Mouse (Mus musculus) heart, postnatal 25 days (tissue): Measurements from ENCODE around the gene Satb1. TPM values are rescaled to one million over a fixed set of nuclear protein-coding genes. Genes with fewer than 3 reads are reported as not detected.

ENCODE experiments used
- DNase-seq: peaks from one replicate; pipeline ENCODE4 v3.0.0; 2022; ENCODE audit warnings: low spot score
- intact Hi-C: fragments of 180-260 bp; cut with DNase I; formaldehyde crosslinking; loops from one replicate; pipeline ENCODE4 v1.15.1; 2025
- total RNA-seq, 2 experiments: library from RNA; stranded (reverse); gene quantifications; 2 replicates each; pipeline ENCODE4 v1.2.3; 2021

Satb1 gene
- total RNA-seq, 2 experiments from 2014 or later, result 24.0 to 24.5 TPM

DNA sequence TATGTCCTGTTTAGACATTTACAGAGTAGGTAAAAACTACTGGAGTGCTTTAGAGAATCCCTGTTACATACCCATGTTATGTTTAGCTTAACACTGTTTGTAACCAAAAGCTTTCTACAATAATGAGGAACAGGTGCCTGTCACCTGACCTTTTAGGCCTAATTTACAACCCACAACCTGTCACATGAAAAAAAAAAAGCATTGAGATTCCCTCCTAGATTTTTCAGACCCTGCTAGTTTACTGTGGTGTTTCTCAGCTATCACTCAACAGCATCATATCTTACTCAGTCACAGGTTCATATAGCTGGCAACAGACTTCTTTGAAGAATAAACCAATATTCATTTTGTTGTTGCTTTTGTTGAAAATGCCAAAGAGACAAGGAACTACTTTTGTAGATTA is 3.7 kb downstream of the Satb1 start:
- intact Hi-C loops, result no loop called here
- no peak for DNase-seq

- no peak for DNase-seq
- intact Hi-C loops, result no loop called here
These were observed 5.1 kb downstream of the Satb1 start for GRCm38 (mm10) chr17:51827922-51828410.

GRCm38 (mm10) chr17:51826461-51826860 is 6.6 kb downstream of the Satb1 start:
- DNase-seq, result no peak
- intact Hi-C loops, result no loop called here

- intact Hi-C loops, result no loop called here
- DNase-seq, result no peak
These were observed 18.8 kb downstream of the Satb1 start for GRCm38 (mm10) chr17:51814301-51814700.

GRCm38 (mm10) chr17:51813784-51814120 is 19.3 kb downstream of the Satb1 start:
- intact Hi-C loops, result loop anchor here (2.0 kb wide), 1 partner anchor 19 kb away; the partner anchor contains the start of gene Satb1
- DNase-seq, result no peak

GRCm38 (mm10) chr17:51812942-51813783 is 19.9 kb downstream of the Satb1 start:
- intact Hi-C loops, result loop anchor here (2.0 kb wide), 1 partner anchor 20 kb away; the partner anchor contains the start of gene Satb1
- DNase-seq, result no peak

DNA sequence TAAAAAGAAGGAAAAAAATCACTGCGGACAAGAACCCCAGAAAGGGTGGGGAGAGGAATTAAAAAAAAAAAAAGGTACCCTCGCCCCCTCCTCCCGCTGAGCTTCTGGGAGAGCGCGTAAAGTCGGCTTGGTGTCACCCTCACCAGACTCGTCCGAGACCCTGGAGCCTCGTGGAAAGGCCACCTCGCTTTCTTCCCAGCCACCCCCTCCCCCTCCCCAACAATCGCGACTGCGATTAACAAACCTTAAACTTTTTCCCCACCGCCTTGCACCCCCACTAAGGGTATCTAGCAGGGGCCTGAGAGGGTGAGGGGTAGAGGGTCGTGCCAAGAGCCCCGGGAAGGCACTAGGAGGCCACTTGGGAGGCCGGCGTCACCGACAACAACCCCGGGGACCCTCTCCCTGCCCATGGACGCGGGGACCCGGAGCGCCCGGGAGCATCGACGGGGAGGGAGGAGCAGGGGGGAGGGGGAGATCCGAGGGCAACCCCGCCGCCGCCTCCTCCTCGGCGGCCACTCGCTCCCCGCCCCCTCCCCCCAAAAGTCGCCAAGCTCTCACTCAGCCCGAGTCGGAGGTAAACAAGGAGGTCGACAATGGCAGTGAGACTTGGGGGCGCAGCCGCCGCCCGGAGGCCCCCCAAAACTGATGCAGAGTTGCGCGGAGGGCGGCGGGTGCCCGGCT is 20.7 kb downstream of the Satb1 start:
- intact Hi-C loops, result loop anchor here (2.0 kb wide), 1 partner anchor 20 kb away; the partner anchor contains the start of gene Satb1
- no peak for DNase-seq

DNA sequence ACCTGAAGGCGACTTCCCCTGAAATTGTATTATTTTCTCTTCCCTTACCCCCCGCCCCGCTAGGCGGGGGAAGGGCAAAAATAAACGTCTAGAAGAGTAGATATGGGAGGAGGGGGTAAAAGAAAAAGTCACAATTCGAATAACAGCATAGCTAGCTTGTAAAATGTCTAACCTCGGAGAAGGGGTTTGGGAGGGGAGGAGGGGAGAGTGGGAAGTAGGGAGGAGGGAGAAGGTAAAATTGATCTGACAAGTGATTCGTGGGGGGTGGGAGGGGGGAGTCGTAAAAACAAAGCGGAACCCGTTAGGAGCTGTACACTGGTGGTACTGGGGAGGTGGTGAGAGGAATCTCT is 21.2 kb downstream of the Satb1 start:
- intact Hi-C loops, result loop anchor here (2.0 kb wide), 1 partner anchor 21 kb away; the partner anchor contains the start of gene Satb1
- DNase-seq, result no peak

- intact Hi-C loops, result no loop called here
- DNase-seq, result no peak
These were observed 21.8 kb downstream of the Satb1 start for GRCm38 (mm10) chr17:51811086-51811868.

GRCm38 (mm10) chr17:51807429-51807828 is 25.7 kb downstream of the Satb1 start:
- intact Hi-C loops, result no loop called here

DNA sequence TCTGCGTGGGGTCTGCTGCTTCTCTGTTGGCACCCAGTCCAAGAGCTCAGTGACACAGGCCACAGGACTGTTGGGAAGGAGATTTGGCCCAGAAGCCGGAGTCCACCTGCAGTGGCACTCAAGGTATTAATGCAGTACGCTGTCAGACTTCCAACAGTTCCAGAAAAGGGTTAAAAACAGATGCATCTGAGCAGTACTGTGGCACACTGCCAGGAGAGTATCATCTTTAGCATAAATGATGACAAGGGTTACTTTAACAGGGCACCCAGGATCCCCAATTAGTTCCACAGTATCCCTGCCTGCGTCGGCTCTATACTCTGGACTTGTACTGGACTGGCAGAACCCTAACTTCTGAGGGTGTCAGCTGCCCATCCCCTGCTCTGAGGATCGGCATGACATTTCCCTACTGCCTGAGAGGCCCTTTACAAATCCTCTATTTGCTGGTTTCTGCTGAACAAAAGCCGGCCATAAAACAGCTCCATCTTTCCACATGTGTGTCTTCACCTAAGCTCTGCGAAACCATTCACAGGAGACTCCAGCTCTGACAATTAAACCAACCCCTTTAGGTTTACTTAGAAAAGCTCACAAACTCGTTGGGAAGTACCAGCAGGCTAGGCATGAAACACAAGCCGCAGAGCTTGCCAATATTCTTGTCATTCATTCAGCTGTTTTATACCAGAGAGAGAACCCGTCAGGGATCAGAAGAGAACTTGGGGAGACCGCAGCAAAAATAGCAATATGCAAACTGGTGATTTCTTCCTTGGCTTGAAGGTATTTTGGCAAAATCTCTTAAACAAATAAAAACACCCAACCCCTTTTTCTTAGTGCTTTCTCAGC is 26.7 kb downstream of the Satb1 start:
- no peak for DNase-seq
- intact Hi-C loops, result no loop called here

More at GRCm38 (mm10) chr17:51807429-51807828, 25.7 kb downstream of the Satb1 start:
- no peak for DNase-seq

DNA sequence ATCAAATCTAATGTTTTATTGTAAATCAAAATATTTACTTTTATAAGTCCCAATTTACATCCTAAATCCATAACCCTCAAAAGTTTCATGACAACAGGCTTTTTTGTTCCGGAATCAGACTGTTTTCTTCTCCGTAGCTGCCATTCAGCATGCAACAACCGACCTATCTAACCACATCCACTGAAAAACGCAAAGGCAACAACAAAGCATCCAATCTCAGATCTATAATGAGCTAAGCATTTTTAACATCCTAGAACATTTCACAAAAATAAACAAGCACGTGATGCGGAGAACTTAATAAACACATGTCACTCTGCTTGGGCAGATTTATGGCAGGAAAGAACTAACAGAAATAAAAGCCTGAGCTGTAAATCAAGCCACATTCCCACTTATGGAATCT is 32.9 kb downstream of the Satb1 start:
- intact Hi-C loops, result no loop called here
- DNase-seq, result no peak

- no peak for DNase-seq
- intact Hi-C loops, result no loop called here
These were observed 36.6 kb downstream of the Satb1 start for GRCm38 (mm10) chr17:51796459-51796858.

DNA sequence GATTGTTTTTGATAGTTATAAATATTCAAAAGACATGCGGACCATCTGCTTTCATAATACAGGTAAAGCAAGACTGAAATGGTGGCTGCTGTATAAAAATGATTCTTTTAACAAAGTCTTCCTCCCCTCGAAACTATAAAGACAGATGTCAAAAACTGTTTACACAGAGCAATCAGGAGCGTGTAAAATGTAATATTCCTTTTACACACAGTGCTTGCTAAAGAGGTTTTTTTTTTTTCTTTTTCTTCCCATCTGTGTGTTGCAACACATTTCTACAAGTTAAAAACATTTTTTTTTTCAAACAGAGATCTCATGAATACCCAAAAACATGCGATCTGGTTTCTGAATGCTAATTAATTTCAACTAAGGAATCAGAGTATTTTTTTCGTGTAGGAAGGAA is 41.9 kb downstream of the Satb1 start:
- no peak for DNase-seq
- intact Hi-C loops, result no loop called here

GRCm38 (mm10) chr17:51790387-51791060 is 42.6 kb downstream of the Satb1 start:
- intact Hi-C loops, result no loop called here
- DNase-seq, result no peak

- no peak for DNase-seq
- intact Hi-C loops, result no loop called here
These were observed 43.3 kb downstream of the Satb1 start for GRCm38 (mm10) chr17:51789777-51790176.

DNA sequence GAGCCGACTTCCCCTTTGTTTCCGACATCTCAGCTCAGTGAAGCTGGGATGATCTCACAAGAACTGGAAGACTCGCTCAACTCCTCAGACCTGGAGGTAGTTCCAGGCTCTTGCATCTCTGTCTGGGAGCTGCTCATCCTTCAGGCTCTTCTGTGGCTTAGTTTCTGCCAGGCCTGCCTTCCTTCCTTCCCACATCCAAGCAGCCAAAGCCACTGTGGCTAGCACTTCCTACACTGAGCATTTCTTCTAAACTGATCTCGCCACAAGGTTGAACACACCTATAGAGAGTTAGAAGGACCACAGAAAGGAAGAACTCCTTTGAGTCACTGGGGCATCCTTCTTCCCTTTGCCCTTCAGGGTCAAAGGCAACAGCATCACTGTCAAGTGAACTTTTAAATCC is 44.0 kb downstream of the Satb1 start:
- intact Hi-C loops, result no loop called here
- no peak for DNase-seq

DNA sequence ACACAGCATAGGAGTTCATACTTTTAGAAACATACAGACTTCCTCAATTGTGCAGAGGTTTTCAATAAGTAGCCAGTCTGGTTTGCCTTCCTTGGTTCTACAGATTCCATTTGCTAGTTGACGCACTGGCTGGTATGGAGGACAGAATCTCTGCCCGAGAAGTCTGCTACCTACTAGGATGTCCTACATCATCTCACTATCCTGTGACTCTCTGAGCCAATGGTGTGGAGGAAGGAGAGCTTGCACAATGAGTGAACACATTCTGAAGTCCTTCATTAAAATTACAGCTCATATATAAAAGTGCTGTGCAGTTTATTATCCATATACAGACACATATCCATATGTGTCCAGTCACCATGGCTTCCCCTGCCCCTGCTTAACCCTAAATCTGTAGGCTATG is 45.1 kb downstream of the Satb1 start:
- intact Hi-C loops, result no loop called here
- DNase-seq, result no peak

GRCm38 (mm10) chr17:51786050-51786449 is 47.0 kb downstream of the Satb1 start:
- intact Hi-C loops, result no loop called here
- DNase-seq, result no peak
